ENCODE assay signal across 1 mouse cellular context in genomic region chr4:106650833-106651527, GRCm38 (mm10).
TF ChIP-seq lines count a peak whose summit lies in the region.

Gene Pars2 (plus strand): TSS chr4:106651069.

TF ChIP-seq in MEL, 35 proteins besides CTCF, POLR2A, EP300 and RAD21 (continued from another document):
- 0 out of 2 replicates have a peak, but pooled peaks have one; percentile 13 for TF ChIP-seq USF1 (IDR thresholded peaks at IDR 0.05; ENCODE audit: low read depth, low read length)
- TF ChIP-seq TBP (IDR thresholded peaks at IDR 0.05; ENCODE audit: low read depth, low read length) = peak; percentile 88
- TF ChIP-seq HCFC1 (IDR thresholded peaks at IDR 0.05; ENCODE audit: low read depth, low read length) = peak; percentile 93
